Mouse (Mus musculus): ENCODE data around the gene Gm17509.

GRCm38 (mm10) chr13:117215481-117215880, 5.4 kb downstream of the Gm17509 start:
- TF ChIP-seq CTCF (IDR thresholded peaks at IDR 0.05; ENCODE audit: borderline replicate concordance, extremely low read depth, insufficient read depth, insufficient read length) (no peak), POLR2A (IDR thresholded peaks at IDR 0.05; ENCODE audit: borderline replicate concordance, extremely low read depth, insufficient read depth, insufficient read length, poor library complexity, severe bottlenecking) (no peak)

Data from brain, embryonic 14.5 days (tissue).